Mouse (Mus musculus) liver, adult 2 months (tissue): ENCODE results near the gene Gm49391.

Experiments used
- CTCF ChIP-seq: fragments of 200-500 bp; IDR thresholded peaks from 2 replicates; pipeline ENCODE4 v1.5.1; 2011; ENCODE audit warnings: low read depth, low read length, control low read depth
- POLR2A ChIP-seq: fragments of 200-500 bp; IDR thresholded peaks from 2 replicates; pipeline ENCODE4 v1.6.1; 2011; ENCODE audit warnings: low read length, control low read depth; ENCODE audit not compliant: insufficient read depth; ENCODE audit errors: extremely low read depth

GRCm38 (mm10) chr13:60961706-60962105, 25.3 kb upstream of the Gm49391 start:
- TF ChIP-seq CTCF (no peak), POLR2A (no peak)
